Mouse (Mus musculus) CH12.LX (cell line): Measurements from ENCODE around the gene Cltc. TPM values are rescaled to one million over a fixed set of nuclear protein-coding genes. Genes with fewer than 3 reads are reported as not detected.

Experiments used
- DNase-seq: peaks from one replicate; pipeline ENCODE4 v3.0.0-alpha.2; 2013; ENCODE audit errors: extremely low read depth
- H3K27ac ChIP-seq: 2 replicates; pipeline ENCODE4 v1.5.1; 2012; ENCODE audit warnings: low read depth, mild to moderate bottlenecking, control low read depth, moderate library complexity; ENCODE audit not compliant: insufficient read depth
- H3K27me3 ChIP-seq: replicated peaks from 2 replicates; pipeline ENCODE3; 2012; ENCODE audit warnings: inconsistent platforms
- H3K36me3 ChIP-seq, 2 experiments: replicated peaks in 1 of 2; 2 replicates each; pipeline versions ENCODE3 to v1.6.1; 2012; ENCODE audit warnings: inconsistent platforms in 1 of 2, low read length in 1 of 2, mild to moderate bottlenecking in 1 of 2, mixed read lengths in 1 of 2, moderate library complexity in 1 of 2; ENCODE audit not compliant: control insufficient read depth in 1 of 2, insufficient read depth in 1 of 2
- H3K4me1 ChIP-seq, 2 experiments: 2 replicates each; pipeline ENCODE4 v1.6.1; 2012; ENCODE audit warnings: inconsistent platforms in 1 of 2, moderate library complexity in 1 of 2; ENCODE audit not compliant: insufficient read depth in 2 of 2, control insufficient read depth in 1 of 2
- H3K4me2 ChIP-seq: 2 replicates; pipeline ENCODE4 v1.6.1; 2012; ENCODE audit warnings: low read depth, mild to moderate bottlenecking, control low read depth; ENCODE audit not compliant: poor library complexity, insufficient read depth, severe bottlenecking
- H3K4me3 ChIP-seq, 3 experiments: fragments of 150-350 bp in 1 of 3; sonication (generic) in 1 of 3; replicated peaks in 1 of 3; 2 replicates each; pipeline versions ENCODE3 to v1.5.1; 2011 to 2012; ENCODE audit warnings: low read depth in 2 of 3, low read length in 2 of 3, mild to moderate bottlenecking in 2 of 3, moderate library complexity in 2 of 3, control low read depth in 1 of 3, improper control_type of control experiment in 1 of 3, inconsistent platforms in 1 of 3, mixed read lengths in 1 of 3; ENCODE audit not compliant: poor library complexity in 1 of 3
- H3K79me2 ChIP-seq: replicated peaks from 2 replicates; pipeline ENCODE4 v1.6.1; 2012; ENCODE audit warnings: mild to moderate bottlenecking, moderate library complexity; ENCODE audit not compliant: control insufficient read depth, poor library complexity, insufficient read depth, severe bottlenecking; ENCODE audit errors: extremely low read depth
- H3K9ac ChIP-seq: 2 replicates; pipeline ENCODE4 v1.6.1; 2012; ENCODE audit warnings: low read depth, mild to moderate bottlenecking, control low read depth, moderate library complexity; ENCODE audit not compliant: insufficient read depth
- H3K9me3 ChIP-seq: replicated peaks from 2 replicates; pipeline ENCODE3; 2012; ENCODE audit warnings: low read length, inconsistent platforms, mixed read lengths
- BHLHE40 ChIP-seq: IDR thresholded peaks from 2 replicates; pipeline ENCODE4 v1.6.1; 2011; ENCODE audit warnings: mild to moderate bottlenecking, low read depth, low read length, improper control_type of control experiment
- CHD1 ChIP-seq: IDR thresholded peaks from 2 replicates; pipeline ENCODE4 v1.6.1; 2012; ENCODE audit warnings: low read depth, low read length, improper control_type of control experiment, inconsistent platforms
- EP300 ChIP-seq: IDR thresholded peaks from 2 replicates; pipeline ENCODE4 v1.6.1; 2011; ENCODE audit warnings: low read length, improper control_type of control experiment
- IRF4 ChIP-seq: IDR thresholded peaks from 2 replicates; pipeline ENCODE4 v1.6.1; 2014; ENCODE audit warnings: low read depth, mild to moderate bottlenecking, inconsistent platforms, low read length, improper control_type of control experiment
- KAT2A ChIP-seq: IDR thresholded peaks from 2 replicates; pipeline ENCODE4 v1.6.1; 2012; ENCODE audit warnings: low read length, improper control_type of control experiment, inconsistent platforms; ENCODE audit not compliant: insufficient replicate concordance
- MEF2A ChIP-seq: IDR thresholded peaks from 2 replicates; pipeline ENCODE4 v1.6.1; 2014; ENCODE audit warnings: low read depth, mild to moderate bottlenecking, inconsistent platforms, low read length, improper control_type of control experiment, borderline replicate concordance
- MXI1 ChIP-seq: IDR thresholded peaks from 2 replicates; pipeline ENCODE4 v1.6.1; 2011; ENCODE audit warnings: mild to moderate bottlenecking, low read depth, low read length, improper control_type of control experiment
- POLR2AphosphoS2 ChIP-seq: IDR thresholded peaks from 2 replicates; pipeline ENCODE4 v1.6.1; 2011; ENCODE audit warnings: low read depth, low read length, improper control_type of control experiment
- SIN3A ChIP-seq: IDR thresholded peaks from 2 replicates; pipeline ENCODE4 v1.6.1; 2012; ENCODE audit warnings: low read length, improper control_type of control experiment, inconsistent platforms
- TBP ChIP-seq: conservative IDR thresholded peaks from 2 replicates; pipeline ENCODE4 v1.6.1; 2011; ENCODE audit warnings: low read depth, low read length, improper control_type of control experiment
- dilution Hi-C: fragments of 300-500 bp; cut with MboI; formaldehyde crosslinking; loops from 2 replicates; pipeline ENCODE4 v1.14.3; 2020; ENCODE audit warnings: low sequenced_read_pairs; ENCODE audit not compliant: extremely low pct_unique_long_range_greater_than_20kb, extremely low pct_ligation_motif_present
- in situ Hi-C: fragments of 300-500 bp; cut with MboI; formaldehyde crosslinking; loops from 3 replicates; pipeline ENCODE4 v1.14.3; 2019; ENCODE audit warnings: low sequenced_read_pairs, low pct_ligation_motif_present, low pct_unique_long_range_greater_than_20kb, mixed read lengths
- polyA plus RNA-seq: library from polyadenylated mRNA; unstranded; fragments of >175 nt; gene quantifications from 2 replicates; pipeline ENCODE4 v1.2.1, GENCODE M21; 2012; ENCODE audit warnings: low read depth; ENCODE audit not compliant: insufficient read length
- total RNA-seq, 2 experiments: library from RNA; depleted of rRNA; stranded (reverse); fragments of 300-350 nt in 1 of 2; fragments of >200 nt in 1 of 2; gene quantifications; 2 replicates each; pipeline ENCODE4 v1.2.3; 2012 to 2014

Gene Cltc
- total and polyA plus RNA-seq, 3 experiments: 140 to 303 (median 219) TPM

DNA sequence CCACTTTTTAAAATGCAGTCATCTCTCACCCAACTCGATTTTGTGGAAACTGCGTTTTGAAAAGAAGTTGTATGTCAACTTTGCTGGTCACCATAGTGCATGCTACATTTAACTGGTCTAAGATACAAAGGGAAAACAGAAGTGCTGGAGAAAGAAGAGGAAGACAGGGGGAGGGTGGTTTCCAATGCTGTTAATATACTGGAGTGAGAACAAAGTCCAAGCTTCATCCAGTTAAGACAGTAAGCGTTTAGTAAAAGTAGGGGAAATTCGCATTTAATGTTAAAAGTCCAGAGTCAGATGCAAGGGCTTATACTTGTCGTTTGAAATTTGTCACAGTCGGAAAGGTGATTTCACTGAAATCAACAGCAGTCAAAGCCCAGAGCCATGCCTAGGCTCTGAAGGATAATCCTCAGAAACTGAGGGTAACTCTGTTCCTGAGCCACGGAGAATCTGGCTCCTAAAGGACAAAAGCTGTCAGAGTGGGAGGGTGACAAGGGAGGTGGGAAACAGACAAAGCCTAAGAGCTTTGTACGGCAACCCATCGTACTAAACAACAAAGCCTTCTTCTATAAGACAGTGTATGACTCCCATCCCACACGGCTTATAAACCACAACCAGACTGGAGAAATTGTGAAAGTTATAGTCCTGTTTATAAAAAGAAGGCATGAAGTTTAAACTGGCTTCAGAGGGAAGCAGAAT lies 23.0 kb downstream of the Cltc start:
- no peaks in the 10 kb centered on the region for H3K9me3 ChIP-seq
- H3K9ac ChIP-seq: no peak overlapping the region
- H3K4me3 ChIP-seq: no peak overlapping the region
- peaks cover 32 to 66% of the 10 kb centered on the region in 2 experiments for H3K36me3 ChIP-seq
- in situ Hi-C loops (no loop called here), dilution Hi-C loops (no loop called here)
- 0 out of 2 replicates have a peak, but pooled peaks have one; percentile 26 for TF ChIP-seq SIN3A
- TF ChIP-seq POLR2AphosphoS2: no peak
- DNase-seq: no peak
- H3K27ac ChIP-seq: no peak overlapping the region
- H3K4me2 ChIP-seq: no peak overlapping the region
- H3K27me3 ChIP-seq: no peaks in the 10 kb centered on the region
- peaks cover 62% of the 10 kb centered on the region for H3K79me2 ChIP-seq
- H3K4me1 ChIP-seq: peaks cover 8 to 82% of the 10 kb centered on the region in 2 experiments

- Histone ChIP-seq H3K27ac (no peak overlapping the region), H3K36me3 (peaks cover 45 to 79% of the 10 kb centered on the region in 2 experiments), H3K9me3 (no peaks in the 10 kb centered on the region), H3K4me1 (peaks cover 6 to 60% of the 10 kb centered on the region in 2 experiments), H3K79me2 (peaks cover 49% of the 10 kb centered on the region), H3K4me2 (no peak overlapping the region), H3K27me3 (no peaks in the 10 kb centered on the region)
- dilution Hi-C loops (no loop called here), in situ Hi-C loops (no loop called here)
- peak; percentile 38 for DNase-seq
- TF ChIP-seq BHLHE40 (peak; percentile 21; the same call in 1 of the 2 replicates), SIN3A (no peak), MEF2A (peak; percentile 45; the same call in 1 of the 2 replicates)
- TF ChIP-seq, all 38 proteins: peak for 2
- H3K4me3 ChIP-seq: no peak overlapping the region
- no peak overlapping the region for H3K9ac ChIP-seq
These were observed 25.9 kb downstream of the Cltc start for GRCm38 (mm10) chr11:86731443-86731842.

DNA sequence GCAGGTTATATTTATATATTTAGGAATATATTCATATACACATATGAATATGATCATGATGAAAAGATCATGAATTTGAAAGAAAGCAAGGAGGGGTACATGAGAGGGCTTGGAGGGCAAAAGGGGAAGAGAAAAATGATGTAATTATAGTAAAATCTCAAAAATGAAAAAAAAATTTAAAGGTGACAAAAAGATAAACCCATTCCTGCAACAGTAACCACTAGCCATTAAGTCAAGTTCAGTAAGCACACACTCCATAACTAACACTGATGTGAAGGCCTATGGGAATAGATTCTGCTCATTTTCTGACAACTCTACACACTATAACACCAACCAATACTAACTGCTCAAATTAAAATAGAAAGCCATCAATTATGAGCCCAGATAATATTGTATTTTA lies 31.8 kb downstream of the Cltc start:
- Histone ChIP-seq H3K4me3 (no peak overlapping the region), H3K27ac (no peak overlapping the region), H3K9ac (no peak overlapping the region), H3K4me2 (no peak overlapping the region), H3K4me1 (peaks cover 0 to 28% of the 10 kb centered on the region in 2 experiments; a peak in 2 of 4 replicates), H3K79me2 (peaks cover 13% of the 10 kb centered on the region), H3K36me3 (peaks cover 51 to 77% of the 10 kb centered on the region in 2 experiments), H3K9me3 (no peaks in the 10 kb centered on the region), H3K27me3 (no peaks in the 10 kb centered on the region)
- dilution Hi-C loops: no loop called here
- TF ChIP-seq MXI1 (no peak), KAT2A (no peak), EP300 (no peak), TBP (no peak), POLR2AphosphoS2 (no peak), CHD1 (no peak), IRF4 (no peak), MEF2A (no peak)
- no peak for DNase-seq
- in situ Hi-C loops: no loop called here
